Mouse (Mus musculus): ENCODE data around the gene Scn8a. TPM values are rescaled to one million over a fixed set of nuclear protein-coding genes. Genes with fewer than 3 reads are reported as not detected.

The Scn8a gene
- polyA plus RNA-seq, 1 experiment from 2014 or later = 4.9 TPM

DNA sequence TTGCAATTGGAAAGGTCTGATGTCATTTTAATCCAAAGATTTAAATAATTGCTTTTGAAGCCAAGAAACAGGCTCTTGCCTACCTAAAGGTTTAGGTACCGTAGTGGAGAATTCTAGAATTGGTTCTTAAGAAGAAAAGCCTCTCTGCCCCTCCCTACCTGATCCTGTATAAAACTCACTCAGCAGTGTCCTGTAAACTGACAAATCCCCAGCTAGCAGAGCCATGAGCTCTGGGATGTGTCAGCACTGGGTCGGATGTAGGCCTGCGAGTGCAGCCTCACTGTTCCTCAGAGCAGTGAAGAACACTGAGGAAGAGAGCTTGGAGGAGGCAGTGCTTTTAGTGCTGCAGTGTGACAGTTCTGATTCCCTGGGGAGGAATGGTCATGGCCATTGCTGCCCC lies 134.9 kb downstream of the Scn8a start:
- Histone ChIP-seq H3K9me3 (ENCODE audit: control insufficient read depth, low read length) (no peaks in the 10 kb centered on the region), H3K27ac (replicated peaks; ENCODE audit: low read depth, low read length) (no peak overlapping the region), H3K4me2 (ENCODE audit: low read depth, low read length) (no peak overlapping the region), H3K27me3 (replicated peaks; ENCODE audit: control insufficient read depth, insufficient read depth, low read length) (no peaks in the 10 kb centered on the region), H3K4me1 (ENCODE audit: control insufficient read depth, insufficient read depth, low read length) (no peaks in the 10 kb centered on the region), H3K36me3 (ENCODE audit: control insufficient read depth, insufficient read depth, low read length) (no peaks in the 10 kb centered on the region), H3K4me3 (ENCODE audit: low read depth, low read length) (no peak overlapping the region), H3K9ac (ENCODE audit: low read depth, low read length) (no peak overlapping the region)
- ATAC-seq (ENCODE audit: low read depth) = peak; percentile 62; the same call in 1 of the 2 replicates
- 58% methylated on average over 3 of the region's 3 CpGs for WGBS
- peak; percentile 23 for DNase-seq (ENCODE audit: low spot score)

DNA sequence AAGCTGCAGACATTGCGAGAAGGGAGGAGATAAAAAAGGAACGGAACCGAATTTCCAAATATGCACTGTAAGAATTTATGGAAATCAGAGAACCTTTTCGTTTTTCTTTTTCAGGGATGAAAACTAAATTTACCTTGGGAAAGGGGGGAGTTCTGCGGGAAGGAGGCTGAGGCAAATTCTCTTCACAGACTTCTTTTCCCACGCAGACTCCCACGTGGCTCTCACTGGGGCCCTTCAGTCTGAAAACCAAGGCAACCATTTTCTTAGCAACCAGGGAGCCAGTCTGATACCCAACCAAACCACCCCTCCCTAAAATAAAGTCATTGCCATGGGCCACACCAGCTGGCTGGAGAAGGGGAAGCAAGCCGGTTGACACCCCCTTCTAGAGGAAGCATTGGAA lies 136.1 kb downstream of the Scn8a start:
- Histone ChIP-seq H3K27ac (replicated peaks; ENCODE audit: low read depth, low read length) (no peak overlapping the region), H3K4me1 (ENCODE audit: control insufficient read depth, insufficient read depth, low read length) (no peaks in the 10 kb centered on the region), H3K36me3 (ENCODE audit: control insufficient read depth, insufficient read depth, low read length) (no peaks in the 10 kb centered on the region), H3K4me2 (ENCODE audit: low read depth, low read length) (no peak overlapping the region), H3K4me3 (ENCODE audit: low read depth, low read length) (no peak overlapping the region), H3K27me3 (replicated peaks; ENCODE audit: control insufficient read depth, insufficient read depth, low read length) (no peaks in the 10 kb centered on the region), H3K9me3 (ENCODE audit: control insufficient read depth, low read length) (no peaks in the 10 kb centered on the region), H3K9ac (ENCODE audit: low read depth, low read length) (no peak overlapping the region)
- ATAC-seq (ENCODE audit: low read depth) = no peak
- DNase-seq (ENCODE audit: low spot score) = no peak
- WGBS = 81% methylated on average over 8 of the region's 8 CpGs

DNA sequence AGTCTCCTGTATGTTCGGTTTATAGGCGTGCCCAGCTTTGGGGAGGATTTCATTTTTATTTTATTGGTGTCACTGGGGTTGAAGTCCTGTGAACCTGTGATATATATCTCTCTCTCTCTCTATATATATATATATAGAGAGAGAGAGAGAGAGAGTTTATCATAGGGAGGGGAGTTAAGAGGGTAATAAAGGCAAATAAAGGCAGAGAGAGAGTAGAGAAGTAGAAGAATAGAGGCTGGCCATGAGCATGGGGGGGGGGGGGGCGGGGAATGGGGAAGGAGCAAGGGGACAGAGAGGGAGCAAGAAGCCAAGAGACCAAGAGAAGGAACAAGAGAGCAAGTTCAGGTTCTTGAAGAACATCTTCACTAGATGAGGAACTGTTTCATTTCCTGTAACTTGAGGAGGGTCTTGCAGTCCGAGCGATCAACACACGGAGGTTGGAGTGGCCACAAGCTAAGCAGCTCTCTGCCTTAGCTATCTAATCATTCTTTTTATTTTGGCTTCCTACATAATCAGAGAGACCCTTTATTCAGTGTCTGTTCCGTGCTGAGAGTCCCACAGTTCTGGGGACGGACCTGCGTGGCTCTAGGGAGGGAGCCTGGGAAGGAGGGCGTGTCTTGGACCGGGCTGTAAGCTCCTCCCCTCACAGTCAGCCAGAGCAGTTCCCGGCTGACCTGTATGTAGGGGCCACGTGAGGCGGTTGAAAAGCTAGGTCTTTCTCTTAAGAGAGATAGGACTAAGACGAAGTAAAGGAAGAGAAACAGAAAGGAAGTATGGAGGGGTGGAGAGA lies 136.8 kb downstream of the Scn8a start:
- H3K9ac ChIP-seq (ENCODE audit: low read depth, low read length) = peak overlapping the region; percentile 14
- DNase-seq (ENCODE audit: low spot score) (peak; percentile 69), ATAC-seq (ENCODE audit: low read depth) (peak; percentile 88)
- peak overlapping the region; percentile 38 for H3K4me3 ChIP-seq (ENCODE audit: low read depth, low read length)
- no peak overlapping the region for H3K27ac ChIP-seq (replicated peaks; ENCODE audit: low read depth, low read length)
- 13% methylated on average over 14 of the region's 15 CpGs for WGBS
- no peaks in the 10 kb centered on the region for H3K9me3 ChIP-seq (ENCODE audit: control insufficient read depth, low read length)
- no peaks in the 10 kb centered on the region for H3K36me3 ChIP-seq (ENCODE audit: control insufficient read depth, insufficient read depth, low read length)
- no peaks in the 10 kb centered on the region for H3K27me3 ChIP-seq (replicated peaks; ENCODE audit: control insufficient read depth, insufficient read depth, low read length)
- no peaks in the 10 kb centered on the region for H3K4me1 ChIP-seq (ENCODE audit: control insufficient read depth, insufficient read depth, low read length)
- H3K4me2 ChIP-seq (ENCODE audit: low read depth, low read length) = peak overlapping the region; percentile 49

DNA sequence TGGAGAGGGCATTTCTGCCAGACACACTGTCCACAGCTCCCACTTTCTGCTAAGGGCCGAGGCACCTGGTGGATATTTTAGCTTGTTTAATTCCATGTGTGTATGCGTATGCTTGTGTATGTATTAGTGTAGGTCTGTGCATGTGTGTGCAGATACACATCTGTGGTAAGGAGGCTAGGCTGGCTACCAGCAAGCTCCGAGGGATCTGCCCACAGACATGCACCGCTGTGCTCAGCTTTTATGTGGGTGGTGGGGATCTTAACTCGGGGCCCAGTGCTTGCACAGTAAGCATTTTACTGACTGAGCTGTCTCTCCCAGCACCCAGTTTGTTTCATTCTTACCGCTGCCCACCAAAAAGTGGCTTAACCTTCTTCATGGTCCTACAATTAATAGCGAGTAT lies 137.6 kb downstream of the Scn8a start:
- no peaks in the 10 kb centered on the region for H3K36me3 ChIP-seq (ENCODE audit: control insufficient read depth, insufficient read depth, low read length)
- no peaks in the 10 kb centered on the region for H3K9me3 ChIP-seq (ENCODE audit: control insufficient read depth, low read length)
- H3K27ac ChIP-seq (replicated peaks; ENCODE audit: low read depth, low read length) = no peak overlapping the region
- ATAC-seq (ENCODE audit: low read depth) (no peak), DNase-seq (ENCODE audit: low spot score) (no peak)
- H3K27me3 ChIP-seq (replicated peaks; ENCODE audit: control insufficient read depth, insufficient read depth, low read length) = no peaks in the 10 kb centered on the region
- H3K4me2 ChIP-seq (ENCODE audit: low read depth, low read length) = peak overlapping the region; percentile 49
- peak overlapping the region; percentile 38 for H3K4me3 ChIP-seq (ENCODE audit: low read depth, low read length)
- 58% methylated on average over 7 of the region's 7 CpGs for WGBS
- no peak overlapping the region for H3K9ac ChIP-seq (ENCODE audit: low read depth, low read length)
- H3K4me1 ChIP-seq (ENCODE audit: control insufficient read depth, insufficient read depth, low read length) = no peaks in the 10 kb centered on the region

DNA sequence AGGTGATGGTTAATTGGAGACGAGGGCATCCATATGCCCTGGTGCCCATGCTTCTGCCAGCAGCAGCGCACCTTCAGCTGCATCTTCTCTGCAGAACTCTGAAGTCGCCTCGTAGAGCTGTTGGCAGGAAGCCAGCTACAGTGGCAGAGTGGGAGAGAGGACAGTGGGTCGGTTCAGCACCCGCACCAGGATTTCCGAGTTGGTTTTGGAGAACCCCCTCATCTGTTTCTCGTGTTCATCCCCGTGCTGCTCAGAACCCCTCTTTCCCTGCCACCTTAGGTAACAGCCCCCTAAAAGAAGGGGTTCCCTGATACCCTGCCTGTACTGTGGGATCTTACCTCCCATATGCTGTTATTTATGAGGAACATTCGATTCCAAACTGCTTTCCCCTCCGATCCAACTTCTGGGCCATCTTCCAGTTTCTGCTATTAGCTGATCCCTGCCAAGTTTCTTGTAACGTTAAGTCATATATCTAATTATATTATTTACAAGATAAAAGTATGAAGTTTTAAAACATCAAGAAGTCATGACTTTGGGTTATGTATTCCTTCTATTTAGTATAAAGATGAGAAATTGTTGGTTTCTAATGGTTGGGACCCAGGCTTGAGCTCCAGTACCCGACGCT lies 138.8 kb downstream of the Scn8a start:
- ATAC-seq (ENCODE audit: low read depth) (no peak), DNase-seq (ENCODE audit: low spot score) (peak; percentile 61)
- no peak overlapping the region for H3K9ac ChIP-seq (ENCODE audit: low read depth, low read length)
- H3K27me3 ChIP-seq (replicated peaks; ENCODE audit: control insufficient read depth, insufficient read depth, low read length) = no peaks in the 10 kb centered on the region
- H3K36me3 ChIP-seq (ENCODE audit: control insufficient read depth, insufficient read depth, low read length) = no peaks in the 10 kb centered on the region
- WGBS = 72% methylated on average over 14 of the region's 14 CpGs
- no peak overlapping the region for H3K27ac ChIP-seq (replicated peaks; ENCODE audit: low read depth, low read length)
- no peaks in the 10 kb centered on the region for H3K9me3 ChIP-seq (ENCODE audit: control insufficient read depth, low read length)
- no peak overlapping the region for H3K4me3 ChIP-seq (ENCODE audit: low read depth, low read length)
- H3K4me2 ChIP-seq (ENCODE audit: low read depth, low read length) = no peak overlapping the region
- no peaks in the 10 kb centered on the region for H3K4me1 ChIP-seq (ENCODE audit: control insufficient read depth, insufficient read depth, low read length)

DNA sequence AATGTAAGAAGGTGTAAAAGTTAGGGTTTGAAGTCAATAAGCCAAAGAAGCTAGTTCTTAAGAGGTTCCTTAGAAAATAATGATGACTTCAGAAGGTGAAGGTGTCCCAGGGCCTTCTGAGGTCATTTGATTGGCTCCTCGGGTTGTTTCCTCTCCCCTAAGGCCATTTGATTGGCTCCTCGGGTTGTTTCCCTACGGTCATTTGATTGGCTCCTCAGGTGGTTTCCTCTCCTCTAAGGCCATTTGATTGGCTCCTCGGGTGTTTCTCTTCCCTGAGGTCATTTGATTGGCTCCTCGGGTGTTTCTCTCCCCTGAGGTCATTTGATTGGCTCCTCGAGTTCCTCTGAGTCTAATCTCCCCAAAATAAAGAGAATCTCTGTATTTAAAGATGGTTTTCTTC lies 141.7 kb downstream of the Scn8a start:
- Histone ChIP-seq H3K4me3 (ENCODE audit: low read depth, low read length) (no peak overlapping the region), H3K4me2 (ENCODE audit: low read depth, low read length) (no peak overlapping the region), H3K27ac (replicated peaks; ENCODE audit: low read depth, low read length) (no peak overlapping the region), H3K9ac (ENCODE audit: low read depth, low read length) (no peak overlapping the region), H3K27me3 (replicated peaks; ENCODE audit: control insufficient read depth, insufficient read depth, low read length) (no peaks in the 10 kb centered on the region), H3K4me1 (ENCODE audit: control insufficient read depth, insufficient read depth, low read length) (no peaks in the 10 kb centered on the region), H3K9me3 (ENCODE audit: control insufficient read depth, low read length) (no peaks in the 10 kb centered on the region), H3K36me3 (ENCODE audit: control insufficient read depth, insufficient read depth, low read length) (no peaks in the 10 kb centered on the region)
- ATAC-seq (ENCODE audit: low read depth) = no peak
- WGBS = 71% methylated on average over 6 of the region's 6 CpGs
- no peak for DNase-seq (ENCODE audit: low spot score)

DNA sequence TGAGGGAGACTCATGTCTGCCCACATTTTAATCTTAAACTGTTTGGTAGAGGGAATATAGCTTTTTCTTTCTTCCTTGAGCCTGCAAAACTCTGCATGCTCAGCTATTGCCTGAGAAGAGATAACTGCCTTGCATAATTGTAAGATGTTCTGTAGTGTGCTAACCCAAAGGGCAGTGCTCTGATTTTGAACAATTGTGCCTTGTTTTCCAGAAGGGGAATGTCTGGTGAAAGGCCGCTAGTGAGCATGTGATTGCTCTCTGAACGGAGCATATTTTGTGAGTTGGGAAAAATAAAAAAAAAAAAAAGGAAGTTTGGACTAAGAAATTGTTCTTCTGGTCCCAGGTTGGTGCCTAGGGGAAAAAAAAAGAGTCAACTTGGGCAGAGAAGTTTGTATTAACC lies 159.3 kb downstream of the Scn8a start:
- 35% methylated on average over 2 of the region's 2 CpGs for WGBS
- no peak for ATAC-seq (ENCODE audit: low read depth)
- no peak overlapping the region for H3K9ac ChIP-seq (ENCODE audit: low read depth, low read length)

DNA sequence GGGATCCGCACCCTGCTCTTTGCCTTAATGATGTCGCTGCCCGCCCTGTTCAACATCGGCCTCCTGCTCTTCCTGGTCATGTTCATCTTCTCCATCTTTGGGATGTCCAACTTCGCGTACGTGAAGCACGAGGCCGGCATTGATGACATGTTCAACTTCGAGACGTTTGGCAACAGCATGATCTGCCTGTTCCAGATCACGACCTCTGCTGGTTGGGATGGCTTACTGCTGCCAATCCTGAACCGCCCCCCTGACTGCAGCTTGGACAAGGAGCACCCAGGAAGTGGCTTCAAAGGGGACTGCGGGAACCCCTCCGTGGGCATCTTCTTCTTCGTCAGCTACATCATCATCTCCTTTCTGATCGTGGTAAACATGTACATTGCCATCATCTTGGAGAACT lies 170.0 kb downstream of the Scn8a start:
- H3K36me3 ChIP-seq (ENCODE audit: control insufficient read depth, insufficient read depth, low read length) = 0 out of 2 replicates have a peak, but pooled peaks cover 7% of the 10 kb centered on the region
- DNase-seq (ENCODE audit: low spot score) = no peak
- H3K4me1 ChIP-seq (ENCODE audit: control insufficient read depth, insufficient read depth, low read length) = no peaks in the 10 kb centered on the region
- no peak overlapping the region for H3K4me3 ChIP-seq (ENCODE audit: low read depth, low read length)
- no peak overlapping the region for H3K4me2 ChIP-seq (ENCODE audit: low read depth, low read length)
- H3K27me3 ChIP-seq (replicated peaks; ENCODE audit: control insufficient read depth, insufficient read depth, low read length) = peaks cover 24% of the 10 kb centered on the region
- H3K9me3 ChIP-seq (ENCODE audit: control insufficient read depth, low read length) = no peaks in the 10 kb centered on the region
- no peak for ATAC-seq (ENCODE audit: low read depth)
- no peak overlapping the region for H3K9ac ChIP-seq (ENCODE audit: low read depth, low read length)
- 58% methylated on average over 17 of the region's 17 CpGs for WGBS
- H3K27ac ChIP-seq (replicated peaks; ENCODE audit: low read depth, low read length) = no peak overlapping the region

More for the DNA sequence above, 159.3 kb downstream of the Scn8a start:
- Histone ChIP-seq H3K36me3 (ENCODE audit: control insufficient read depth, insufficient read depth, low read length) (no peaks in the 10 kb centered on the region), H3K4me3 (ENCODE audit: low read depth, low read length) (no peak overlapping the region), H3K4me2 (ENCODE audit: low read depth, low read length) (no peak overlapping the region), H3K27me3 (replicated peaks; ENCODE audit: control insufficient read depth, insufficient read depth, low read length) (no peaks in the 10 kb centered on the region), H3K27ac (replicated peaks; ENCODE audit: low read depth, low read length) (no peak overlapping the region), H3K9me3 (ENCODE audit: control insufficient read depth, low read length) (no peaks in the 10 kb centered on the region), H3K4me1 (ENCODE audit: control insufficient read depth, insufficient read depth, low read length) (no peaks in the 10 kb centered on the region)
- no peak for DNase-seq (ENCODE audit: low spot score)
